Mouse (Mus musculus) liver, adult 2 months (tissue): ENCODE measurements at regions not wholly inside any gene's neighbourhood (a gene's known extent, or its start where the extent isn't known, plus 50 kb on each side); places are given as distances from the start of the nearest gene placed in this dataset.

Experiments
- CTCF ChIP-seq: fragments of 200-500 bp; IDR thresholded peaks from 2 replicates; pipeline ENCODE4 v1.5.1; 2011; ENCODE audit warnings: low read depth, low read length, control low read depth
- POLR2A ChIP-seq: fragments of 200-500 bp; IDR thresholded peaks from 2 replicates; pipeline ENCODE4 v1.6.1; 2011; ENCODE audit warnings: low read length, control low read depth; ENCODE audit not compliant: insufficient read depth; ENCODE audit errors: extremely low read depth

GRCm38 (mm10) chr2:137695885-137696284 lies 560.5 kb upstream of the Btbd3 start:
- TF ChIP-seq CTCF: no peak
- TF ChIP-seq POLR2A: no peak
